Mouse (Mus musculus) CD4-positive, CD25-positive, alpha-beta regulatory T cell, adult 4 months (primary cell): Measurements from ENCODE around the gene Iqcc. TPM values are rescaled to one million over a fixed set of nuclear protein-coding genes. Genes with fewer than 3 reads are reported as not detected.

Experiments used
- ATAC-seq: one replicate; pipeline ENCODE4 v1.8.0; 2017
- polyA plus RNA-seq, 2 experiments: library from polyadenylated mRNA; unstranded; fragments of 100-300 nt; shearing (Covaris generic); gene quantifications; one replicate each; pipeline ENCODE4 v1.2.1; 2017

Iqcc gene
- polyA plus RNA-seq, 2 experiments from 2014 or later = 48.4 to 68.7 TPM

GRCm38 (mm10) chr4:129621283-129621841, 2.5 kb upstream of the Iqcc start:
- no peak for ATAC-seq

DNA sequence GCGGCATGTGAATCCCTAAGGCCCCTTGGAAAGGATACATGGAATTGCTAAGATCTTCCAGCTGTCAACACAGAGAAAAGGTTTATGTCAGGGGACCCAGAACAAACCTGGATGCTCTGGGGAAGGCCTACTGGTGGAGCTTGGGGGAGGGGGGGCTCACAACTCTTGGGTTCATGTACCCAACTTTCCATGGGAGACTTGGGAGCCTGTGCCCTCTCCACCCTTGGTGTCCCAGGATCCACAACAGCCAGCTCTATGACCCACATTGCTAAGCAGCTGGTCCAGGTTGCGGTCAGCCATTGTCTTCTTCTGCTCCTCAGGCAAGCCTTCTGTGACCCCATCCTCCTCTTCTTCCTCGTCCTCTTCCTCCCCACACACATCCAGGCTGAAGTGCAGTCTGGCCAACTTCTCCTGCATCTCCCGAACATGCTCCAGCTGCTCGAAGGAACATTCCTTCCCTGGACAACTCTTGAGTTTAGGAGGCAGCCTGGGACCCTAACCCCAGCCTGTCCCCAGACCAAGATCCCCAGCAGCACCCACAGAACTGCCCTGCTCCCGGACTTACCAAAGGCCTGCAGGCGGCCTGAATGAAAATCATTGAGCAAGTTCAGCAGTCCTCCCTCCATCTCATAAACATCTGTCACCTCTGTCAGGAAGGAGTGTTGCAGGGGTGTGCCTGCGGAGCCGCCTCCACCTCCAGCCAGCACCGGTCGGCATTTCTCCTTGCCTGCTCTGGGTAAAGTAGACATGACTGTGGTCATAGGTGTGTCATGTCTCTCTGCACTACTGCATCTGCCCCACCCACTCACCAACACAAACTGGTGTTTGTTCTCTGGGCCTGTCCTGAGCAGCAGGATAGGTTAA, 1.8 kb upstream of the Iqcc start:
- ATAC-seq = no peak

DNA sequence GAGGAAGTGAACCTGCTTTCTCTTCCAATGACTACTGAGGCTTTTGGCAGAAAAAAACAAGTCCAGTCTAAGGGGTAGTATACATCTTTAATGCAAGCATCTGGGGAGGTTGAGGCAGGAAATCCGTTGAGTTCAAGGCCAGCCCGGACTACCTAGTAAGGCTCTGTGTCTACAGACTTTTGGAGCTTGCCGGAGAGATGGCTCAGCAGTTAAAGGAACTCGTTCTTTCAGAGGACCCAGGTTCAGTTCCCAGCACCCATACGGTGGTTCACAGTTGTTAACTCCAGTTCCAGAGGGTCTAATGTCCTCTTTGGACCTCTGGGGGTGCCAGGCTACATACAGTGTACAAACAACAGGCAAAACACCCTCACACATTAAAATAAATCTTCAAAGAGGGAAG, 868 bp downstream of the Iqcc start:
- ATAC-seq = no peak

GRCm38 (mm10) chr4:129617121-129617641, 1.7 kb downstream of the Iqcc start:
- no peak for ATAC-seq

DNA sequence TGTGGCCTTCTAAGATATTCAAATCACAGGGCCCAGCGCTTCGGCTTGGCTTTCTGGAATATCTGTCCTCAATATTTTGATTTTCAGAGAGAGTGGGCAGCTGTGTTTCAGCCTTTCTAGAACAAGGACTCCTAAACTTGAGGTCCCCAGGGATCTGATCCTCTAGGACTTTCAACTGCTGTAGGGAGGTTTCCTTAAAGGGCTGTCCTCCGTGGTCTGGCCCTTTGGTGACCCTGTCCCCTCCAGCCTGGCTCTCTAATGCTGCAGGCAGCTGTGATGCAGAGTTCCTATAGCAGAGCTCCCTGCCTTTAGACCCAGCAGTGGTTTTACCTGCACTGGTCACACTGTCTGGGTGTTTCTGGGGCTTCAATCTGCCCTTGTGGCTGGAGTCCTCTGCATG, 2.3 kb downstream of the Iqcc start:
- ATAC-seq = no peak

- ATAC-seq = no peak
Measured at GRCm38 (mm10) chr4:129615801-129616290, 3.1 kb downstream of the Iqcc start.

- ATAC-seq = no peak
Measured at GRCm38 (mm10) chr4:129614093-129614492, 4.8 kb downstream of the Iqcc start, which contains the start of gene Dcdc2b. Gene Dcdc2b (minus strand): TSS chr4:129614257.

DNA sequence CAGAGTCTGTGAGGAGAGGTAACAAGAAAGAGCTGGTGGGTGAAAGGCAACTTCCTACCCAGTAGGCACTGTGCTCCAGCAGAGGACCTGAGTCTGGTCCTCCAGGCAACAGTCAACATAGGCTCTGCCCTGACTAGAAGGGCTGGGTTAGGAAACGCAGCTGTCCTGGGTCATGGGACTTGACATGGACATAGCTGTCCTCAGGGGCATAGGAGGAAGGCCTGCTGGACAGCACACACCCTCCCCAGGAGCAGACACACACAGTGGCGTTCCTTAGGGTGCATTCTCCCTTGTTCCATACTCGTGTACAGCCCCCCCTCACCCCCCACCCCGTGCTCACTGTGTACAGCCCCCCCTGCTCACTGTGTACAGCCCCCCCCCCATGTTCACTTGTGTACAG, 8.4 kb downstream of the Iqcc start:
- no peak for ATAC-seq

GRCm38 (mm10) chr4:129610026-129610425, 8.9 kb downstream of the Iqcc start:
- ATAC-seq = peak; percentile 48

GRCm38 (mm10) chr4:129609139-129609631, 9.7 kb downstream of the Iqcc start:
- ATAC-seq = no peak

DNA sequence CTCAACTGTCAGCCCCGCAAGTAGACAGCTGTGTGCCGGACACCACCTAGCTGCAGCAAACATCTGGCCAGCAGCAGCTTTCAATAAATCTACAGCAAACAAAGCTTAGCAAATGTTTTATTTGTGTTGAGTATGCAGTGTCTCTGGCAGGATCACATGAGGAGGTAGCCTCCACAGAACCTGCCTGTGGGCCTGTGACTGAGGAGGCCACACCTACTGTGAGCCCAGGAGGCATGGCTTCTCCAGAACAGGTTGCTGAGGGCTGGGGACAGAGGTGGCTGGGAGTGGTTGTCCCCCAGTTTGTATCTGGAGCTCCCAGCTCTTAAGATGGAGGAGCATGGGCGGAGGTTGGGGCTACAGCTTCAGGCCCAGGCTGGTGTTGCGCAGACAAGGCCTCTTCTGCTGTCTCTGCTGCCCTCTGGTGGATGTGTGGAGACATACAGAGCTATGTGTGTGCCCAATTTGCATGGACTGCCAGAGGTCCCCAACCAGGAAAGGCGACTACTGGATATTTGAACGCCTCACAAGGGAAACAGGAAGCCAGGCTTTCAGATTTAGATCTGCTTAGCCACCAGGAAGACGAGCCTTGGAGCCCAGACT, 10.4 kb downstream of the Iqcc start:
- peak; percentile 93 for ATAC-seq

DNA sequence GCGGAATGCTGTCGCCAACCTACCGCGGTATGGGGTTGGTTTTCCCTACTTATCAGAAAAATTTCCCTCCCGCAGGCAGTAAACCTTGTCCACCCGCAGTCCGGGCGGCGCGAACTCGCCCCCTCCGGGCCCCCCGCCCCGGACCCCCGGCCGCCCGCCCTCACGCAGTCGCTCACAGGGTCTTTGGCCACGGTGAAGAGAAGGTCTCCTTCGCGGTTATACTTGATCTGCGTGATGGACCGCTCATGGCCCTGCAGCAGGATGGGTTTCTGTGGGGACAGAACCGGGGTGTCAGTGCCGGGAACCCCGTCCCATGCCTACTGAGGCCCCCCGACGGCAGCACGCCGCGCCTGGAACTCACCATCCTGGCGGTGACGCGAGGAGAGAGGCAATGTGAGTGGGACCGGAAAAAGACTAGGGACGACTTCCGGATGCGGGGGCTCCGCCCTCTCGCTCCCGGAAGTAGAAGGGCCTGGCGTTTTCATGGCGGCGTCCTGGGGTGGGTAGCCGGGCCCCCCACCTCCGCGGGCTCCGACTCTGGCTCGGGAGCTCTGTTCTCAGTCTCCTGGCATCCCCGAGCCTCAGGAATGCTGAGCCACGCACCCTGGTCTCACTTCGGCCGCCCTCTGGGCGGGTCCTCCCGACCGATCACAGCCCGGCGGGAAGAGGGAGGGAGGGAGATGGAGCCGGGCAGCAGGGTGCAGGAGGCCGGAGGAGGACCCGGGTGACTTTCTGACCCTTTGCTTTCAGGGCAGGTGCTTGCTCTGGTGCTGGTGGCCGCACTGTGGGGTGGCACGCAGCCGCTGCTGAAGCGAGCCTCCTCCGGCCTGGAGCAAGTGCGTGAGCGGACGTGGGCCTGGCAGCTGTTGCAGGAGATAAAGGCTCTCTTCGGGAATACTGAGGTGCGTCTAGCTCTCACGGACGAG, 18.4 kb downstream of the Iqcc start, which contains the start of the genes Eif3i and Tmem234:
Eif3i (minus strand) TSS at position 416 of the 926 bp plus-strand sequence.
Tmem234 (plus strand) TSS at position 436 of the 926 bp plus-strand sequence.
- peak; percentile 100 for ATAC-seq

- ATAC-seq = no peak
Measured at GRCm38 (mm10) chr4:129588865-129589264, 30.0 kb downstream of the Iqcc start.

DNA sequence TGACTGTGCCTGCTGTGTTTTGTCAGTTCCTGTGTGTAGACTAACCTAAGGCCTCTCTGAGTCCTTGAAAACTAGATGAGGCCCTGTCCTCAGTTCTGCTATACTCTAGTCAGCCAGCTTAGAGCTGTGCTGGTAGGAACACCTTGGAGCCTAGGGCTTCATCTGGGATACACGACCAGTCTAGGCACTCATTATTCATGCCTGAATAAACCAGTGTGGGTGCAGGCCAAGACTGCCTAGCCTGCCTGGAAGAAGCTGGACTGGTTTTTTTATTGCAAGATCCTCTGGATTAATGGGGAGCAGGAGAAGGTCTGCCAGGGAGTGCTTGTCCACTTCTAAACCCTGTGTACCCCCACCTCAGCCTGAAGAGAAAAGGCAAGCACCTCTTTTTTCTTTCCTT, 32.0 kb downstream of the Iqcc start:
- ATAC-seq = no peak

DNA sequence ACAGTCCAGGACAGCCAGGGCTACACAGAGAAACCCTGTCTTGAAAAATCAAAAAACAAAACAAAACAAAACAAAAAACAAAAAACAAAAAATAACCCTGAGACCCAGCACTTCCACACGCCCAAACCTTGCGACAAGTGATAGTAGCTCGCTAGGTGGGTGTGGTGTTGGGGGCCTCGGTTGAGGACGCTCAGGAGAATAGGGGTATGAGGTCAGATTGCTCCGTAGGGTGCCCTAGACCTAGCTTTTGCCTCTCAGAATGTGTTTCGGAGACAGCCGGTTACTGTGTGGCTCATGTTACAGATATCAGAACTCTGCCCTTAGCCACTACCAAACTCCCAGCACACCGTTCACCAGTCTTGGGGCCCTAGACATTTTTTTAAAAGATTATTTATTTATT, 33.1 kb downstream of the Iqcc start:
- no peak for ATAC-seq

GRCm38 (mm10) chr4:129584884-129585608, 33.9 kb downstream of the Iqcc start:
- ATAC-seq = peak; percentile 70

GRCm38 (mm10) chr4:129584370-129584769, 34.5 kb downstream of the Iqcc start:
- peak; percentile 28 for ATAC-seq

DNA sequence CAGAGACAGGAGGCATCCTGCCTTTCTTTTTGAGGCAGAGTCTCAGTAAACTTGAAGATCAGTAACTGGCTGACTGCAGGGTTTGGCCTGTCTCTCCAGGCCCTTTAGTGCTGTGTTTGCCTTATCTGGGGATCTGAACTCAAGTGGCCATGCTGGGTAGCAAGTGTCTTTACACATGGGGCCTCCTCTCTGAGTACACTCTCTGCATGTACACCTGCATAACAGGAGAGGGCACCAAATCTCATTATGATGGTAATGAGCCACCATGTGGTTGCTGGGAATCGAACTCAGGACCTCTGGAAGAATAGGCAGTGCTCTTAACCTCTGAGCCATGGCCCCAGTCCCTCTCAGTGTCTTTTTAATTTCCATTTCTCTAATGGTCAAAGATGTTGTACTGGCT, 36.6 kb downstream of the Iqcc start:
- ATAC-seq = no peak

GRCm38 (mm10) chr4:129580347-129580746, 38.6 kb downstream of the Iqcc start:
- ATAC-seq = peak; percentile 73

- no peak for ATAC-seq
Measured at GRCm38 (mm10) chr4:129578466-129578865, 40.4 kb downstream of the Iqcc start, which contains the start of gene Fam167b. Gene Fam167b (minus strand): TSS chr4:129578549.

DNA sequence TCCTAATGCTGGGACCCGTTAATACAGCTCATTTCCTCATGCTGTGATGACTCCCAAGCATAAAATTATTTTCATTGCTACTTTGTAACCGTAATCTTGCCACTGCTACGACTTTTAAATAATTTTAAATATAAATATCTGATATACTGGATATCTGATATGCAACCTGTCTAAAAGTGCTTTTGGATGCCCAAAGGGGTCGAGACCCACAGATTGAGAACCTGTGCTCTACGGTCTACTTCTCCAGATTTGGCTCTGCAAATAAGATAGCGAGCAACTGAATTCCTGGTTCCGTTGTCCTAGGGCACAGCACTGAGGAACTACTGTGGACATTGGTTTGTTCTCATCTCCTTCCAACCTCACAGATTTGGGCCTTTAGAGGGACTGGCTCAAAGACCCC, 41.2 kb downstream of the Iqcc start:
- no peak for ATAC-seq
